Mouse (Mus musculus): ENCODE results near the gene Mrrf. TPM values are rescaled to one million over a fixed set of nuclear protein-coding genes. Genes with fewer than 3 reads are reported as not detected.
A peak's percentile ranks its signal among the peaks of the same experiment; 100 is the strongest.

Mrrf gene
- polyA plus RNA-seq, 1 experiment = 0.36 TPM

- no peaks in the 10 kb centered on the region for H3K9me3 ChIP-seq (ENCODE audit: control insufficient read depth, low read length)
- peaks cover 15% of the 10 kb centered on the region for H3K4me1 ChIP-seq (ENCODE audit: control insufficient read depth)
- H3K36me3 ChIP-seq (ENCODE audit: control insufficient read depth) = no peaks in the 10 kb centered on the region
- no peak overlapping the region for H3K4me3 ChIP-seq (replicated peaks)
- H3K27me3 ChIP-seq (ENCODE audit: control insufficient read depth) = peaks cover 16% of the 10 kb centered on the region
- TF ChIP-seq TAL1 (IDR thresholded peaks at IDR 0.05; ENCODE audit: low read length) (no peak), GATA1 (IDR thresholded peaks at IDR 0.05; ENCODE audit: low read length) (no peak)
These were observed 80.9 kb downstream of the Mrrf start for GRCm38 (mm10) chr2:36216953-36217573.

DNA sequence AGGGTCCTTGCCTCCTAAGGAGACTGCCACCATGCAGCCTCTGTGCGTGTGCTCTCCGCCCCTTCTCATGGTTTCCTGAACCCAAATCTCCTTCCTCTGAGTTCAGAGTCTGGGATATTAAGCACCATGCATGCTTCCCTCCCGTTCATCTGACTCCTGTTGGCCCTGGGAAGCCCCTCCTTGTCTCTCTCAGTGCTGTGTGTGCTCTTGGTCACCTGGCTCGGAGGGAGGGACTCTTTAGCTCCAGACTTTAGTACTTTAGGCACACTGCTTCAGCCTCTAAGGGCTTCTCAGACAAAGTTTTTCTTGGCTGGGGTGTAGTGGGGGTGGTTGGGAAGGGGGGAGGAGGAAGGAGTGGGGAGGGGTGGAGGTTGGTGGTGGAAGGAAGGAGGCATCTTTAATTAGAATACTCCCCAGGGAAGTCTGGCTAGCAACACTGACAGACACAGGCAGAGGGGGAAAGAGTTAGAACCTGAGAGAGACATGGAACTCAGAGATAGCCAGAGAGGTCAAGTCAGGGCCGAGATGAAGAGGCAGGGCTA, 81.6 kb downstream of the Mrrf start:
- no peak for TF ChIP-seq GATA1 (IDR thresholded peaks at IDR 0.05; ENCODE audit: low read length)
- TF ChIP-seq TAL1 (IDR thresholded peaks at IDR 0.05; ENCODE audit: low read length) = no peak
- Histone ChIP-seq H3K4me3 (replicated peaks) (no peak overlapping the region), H3K4me1 (ENCODE audit: control insufficient read depth) (peaks cover 15% of the 10 kb centered on the region), H3K27me3 (ENCODE audit: control insufficient read depth) (peaks cover 9% of the 10 kb centered on the region), H3K36me3 (ENCODE audit: control insufficient read depth) (no peaks in the 10 kb centered on the region), H3K9me3 (ENCODE audit: control insufficient read depth, low read length) (no peaks in the 10 kb centered on the region)

DNA sequence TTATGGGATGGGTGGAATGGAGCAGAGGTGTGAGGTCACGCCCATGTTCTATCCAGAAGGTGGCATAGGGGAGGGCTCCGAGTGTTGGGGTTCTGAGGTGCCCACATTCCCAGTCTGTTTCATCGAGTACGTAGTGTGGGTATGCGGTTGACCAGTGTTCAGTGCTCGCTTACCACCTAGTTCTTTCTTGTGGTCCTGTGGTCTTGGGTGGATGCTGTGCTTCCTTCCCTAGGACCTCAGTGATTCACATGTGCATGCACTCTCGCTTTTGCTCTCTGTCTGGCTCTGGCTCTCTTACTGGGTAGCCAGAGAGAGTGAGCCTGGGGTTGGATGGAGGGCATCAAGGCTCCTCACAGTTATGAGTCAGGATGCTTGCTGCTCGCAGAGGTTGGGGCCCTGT, 83.9 kb downstream of the Mrrf start:
- H3K36me3 ChIP-seq (ENCODE audit: control insufficient read depth) = no peaks in the 10 kb centered on the region
- no peak overlapping the region for H3K4me3 ChIP-seq (replicated peaks)
- H3K27me3 ChIP-seq (ENCODE audit: control insufficient read depth) = no peaks in the 10 kb centered on the region
- H3K9me3 ChIP-seq (ENCODE audit: control insufficient read depth, low read length) = no peaks in the 10 kb centered on the region
- no peak for TF ChIP-seq GATA1 (IDR thresholded peaks at IDR 0.05; ENCODE audit: low read length)
- TF ChIP-seq TAL1 (IDR thresholded peaks at IDR 0.05; ENCODE audit: low read length) = no peak
- no peaks in the 10 kb centered on the region for H3K4me1 ChIP-seq (ENCODE audit: control insufficient read depth)

DNA sequence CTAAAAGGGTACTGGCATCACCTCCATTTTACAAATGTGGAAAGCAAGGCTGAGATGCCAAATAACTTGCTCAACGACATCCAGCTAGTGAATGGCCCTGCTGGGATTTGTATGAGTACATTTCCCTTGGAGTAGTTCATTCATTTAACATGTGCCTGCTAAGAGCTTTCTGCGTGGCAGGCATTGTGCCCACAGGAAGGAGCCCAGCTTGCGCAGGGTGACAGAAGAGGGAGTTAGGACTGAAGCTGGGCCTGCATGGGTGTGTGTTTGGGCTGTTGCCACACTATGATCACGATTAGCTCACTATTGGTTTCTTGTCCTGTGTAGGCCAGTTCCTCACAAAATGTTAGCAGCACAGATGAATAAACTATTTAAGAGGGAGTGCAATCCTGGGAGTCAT, 84.7 kb downstream of the Mrrf start:
- no peak for TF ChIP-seq GATA1 (IDR thresholded peaks at IDR 0.05; ENCODE audit: low read length)
- TF ChIP-seq TAL1 (IDR thresholded peaks at IDR 0.05; ENCODE audit: low read length) = no peak
- H3K36me3 ChIP-seq (ENCODE audit: control insufficient read depth) = no peaks in the 10 kb centered on the region
- no peaks in the 10 kb centered on the region for H3K27me3 ChIP-seq (ENCODE audit: control insufficient read depth)
- H3K4me1 ChIP-seq (ENCODE audit: control insufficient read depth) = no peaks in the 10 kb centered on the region
- no peak overlapping the region for H3K4me3 ChIP-seq (replicated peaks)
- H3K9me3 ChIP-seq (ENCODE audit: control insufficient read depth, low read length) = no peaks in the 10 kb centered on the region

DNA sequence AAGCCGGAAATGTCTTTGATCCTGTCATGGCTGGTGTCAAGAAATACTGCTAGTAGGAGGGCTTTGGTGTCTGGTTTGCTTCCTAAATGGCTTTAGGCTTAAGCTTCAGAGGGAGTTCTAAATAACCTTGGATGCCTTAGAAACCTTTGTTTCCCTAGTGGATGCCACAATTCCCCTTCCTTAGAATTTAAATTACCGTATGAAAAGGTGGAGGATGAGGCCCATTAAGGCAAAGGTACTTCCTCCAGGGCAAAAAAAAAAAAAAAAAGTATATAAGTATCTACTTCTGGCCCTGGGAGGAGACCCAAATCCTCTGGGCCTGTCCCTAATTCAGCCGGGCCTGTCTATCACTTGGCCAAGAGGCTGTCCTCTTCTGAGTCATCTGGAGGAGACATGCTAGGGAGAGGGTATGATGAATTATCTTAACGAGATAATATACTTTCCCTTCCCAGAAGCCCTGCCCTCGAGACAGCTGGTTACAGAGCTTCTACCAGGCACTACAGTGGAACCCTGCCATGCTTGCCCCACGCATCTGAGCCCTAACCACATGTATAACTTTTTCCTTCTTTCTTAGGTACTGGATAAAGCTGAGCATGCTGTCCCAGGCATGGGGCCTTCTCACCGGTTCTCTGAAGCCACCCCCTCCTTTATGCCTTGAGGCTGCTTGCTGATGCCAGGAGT, 86.1 kb downstream of the Mrrf start:
- H3K36me3 ChIP-seq (ENCODE audit: control insufficient read depth) = no peaks in the 10 kb centered on the region
- H3K27me3 ChIP-seq (ENCODE audit: control insufficient read depth) = no peaks in the 10 kb centered on the region
- TF ChIP-seq GATA1 (IDR thresholded peaks at IDR 0.05; ENCODE audit: low read length) = no peak
- no peak for TF ChIP-seq TAL1 (IDR thresholded peaks at IDR 0.05; ENCODE audit: low read length)
- no peaks in the 10 kb centered on the region for H3K9me3 ChIP-seq (ENCODE audit: control insufficient read depth, low read length)
- no peaks in the 10 kb centered on the region for H3K4me1 ChIP-seq (ENCODE audit: control insufficient read depth)
- no peak overlapping the region for H3K4me3 ChIP-seq (replicated peaks)

DNA sequence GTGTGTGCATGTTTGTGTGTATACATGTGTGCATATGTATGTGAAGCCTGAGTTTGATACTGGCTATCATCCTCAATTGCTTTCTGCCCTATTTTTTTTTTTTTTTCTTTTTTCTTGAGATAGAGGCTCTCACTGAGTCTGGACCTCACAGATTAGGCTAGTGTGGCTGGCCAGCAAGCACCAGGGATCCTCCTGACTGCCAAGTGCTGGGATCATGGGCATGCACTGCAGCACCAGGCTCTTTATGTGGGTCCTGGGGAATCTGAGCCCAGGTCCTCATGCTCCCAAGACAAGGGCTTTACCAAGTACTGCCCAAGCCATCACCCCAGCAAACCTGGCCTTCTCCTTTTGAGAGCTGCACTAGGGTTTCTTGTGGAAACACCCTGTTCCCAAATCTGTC, 87.2 kb downstream of the Mrrf start:
- Histone ChIP-seq H3K36me3 (ENCODE audit: control insufficient read depth) (no peaks in the 10 kb centered on the region), H3K27me3 (ENCODE audit: control insufficient read depth) (no peaks in the 10 kb centered on the region)
- TF ChIP-seq TAL1 (IDR thresholded peaks at IDR 0.05; ENCODE audit: low read length) (no peak), GATA1 (IDR thresholded peaks at IDR 0.05; ENCODE audit: low read length) (no peak)

GRCm38 (mm10) chr2:36224153-36224552, 88.0 kb downstream of the Mrrf start:
- no peaks in the 10 kb centered on the region for H3K36me3 ChIP-seq (ENCODE audit: control insufficient read depth)
- no peaks in the 10 kb centered on the region for H3K9me3 ChIP-seq (ENCODE audit: control insufficient read depth, low read length)
- H3K27me3 ChIP-seq (ENCODE audit: control insufficient read depth) = peaks cover 1% of the 10 kb centered on the region
- TF ChIP-seq TAL1 (IDR thresholded peaks at IDR 0.05; ENCODE audit: low read length) = no peak
- TF ChIP-seq GATA1 (IDR thresholded peaks at IDR 0.05; ENCODE audit: low read length) = no peak
- no peak overlapping the region for H3K4me3 ChIP-seq (replicated peaks)
- H3K4me1 ChIP-seq (ENCODE audit: control insufficient read depth) = no peaks in the 10 kb centered on the region

More for the DNA sequence above, 87.2 kb downstream of the Mrrf start:
- Histone ChIP-seq H3K4me1 (ENCODE audit: control insufficient read depth) (no peaks in the 10 kb centered on the region), H3K9me3 (ENCODE audit: control insufficient read depth, low read length) (no peaks in the 10 kb centered on the region), H3K4me3 (replicated peaks) (no peak overlapping the region)

DNA sequence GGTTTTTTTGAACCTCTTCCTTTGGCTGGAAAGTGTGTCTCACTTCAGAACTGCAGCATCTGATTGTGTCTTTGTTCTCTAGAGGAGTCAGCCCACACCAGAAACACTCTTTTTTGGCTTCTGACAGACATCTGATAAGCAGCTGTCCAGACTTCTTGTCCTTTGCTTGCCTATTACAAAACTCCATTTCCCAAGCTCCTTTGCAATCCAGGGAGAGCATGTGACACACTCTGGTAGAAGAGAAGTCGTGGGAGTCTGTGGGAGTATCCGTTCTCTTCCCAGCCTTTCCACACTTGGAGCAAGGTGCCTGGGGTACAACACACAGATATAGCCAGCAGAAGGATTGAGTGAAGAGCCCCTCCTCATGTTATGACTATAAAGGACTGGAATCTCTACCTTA, 88.4 kb downstream of the Mrrf start:
- no peaks in the 10 kb centered on the region for H3K4me1 ChIP-seq (ENCODE audit: control insufficient read depth)
- H3K36me3 ChIP-seq (ENCODE audit: control insufficient read depth) = no peaks in the 10 kb centered on the region
- H3K27me3 ChIP-seq (ENCODE audit: control insufficient read depth) = peaks cover 3% of the 10 kb centered on the region
- no peak for TF ChIP-seq GATA1 (IDR thresholded peaks at IDR 0.05; ENCODE audit: low read length)
- TF ChIP-seq TAL1 (IDR thresholded peaks at IDR 0.05; ENCODE audit: low read length) = no peak
- no peaks in the 10 kb centered on the region for H3K9me3 ChIP-seq (ENCODE audit: control insufficient read depth, low read length)
- no peak overlapping the region for H3K4me3 ChIP-seq (replicated peaks)

GRCm38 (mm10) chr2:36230366-36230765, 94.2 kb downstream of the Mrrf start, which contains the start of gene Ptgs1:
Gene Ptgs1, plus strand, starts transcription at chr2:36230426.
- H3K27me3 ChIP-seq (ENCODE audit: control insufficient read depth) = peaks cover 24% of the 10 kb centered on the region

More at GRCm38 (mm10) chr2:36230366-36230765, 94.2 kb downstream of the Mrrf start, which contains the start of gene Ptgs1:
- Histone ChIP-seq H3K9me3 (ENCODE audit: control insufficient read depth, low read length) (no peaks in the 10 kb centered on the region), H3K4me1 (ENCODE audit: control insufficient read depth) (peaks cover 6% of the 10 kb centered on the region), H3K36me3 (ENCODE audit: control insufficient read depth) (no peaks in the 10 kb centered on the region), H3K4me3 (replicated peaks) (peak within 1 kb of the TSS; percentile 42)
- TF ChIP-seq TAL1 (IDR thresholded peaks at IDR 0.05; ENCODE audit: low read length) = no peak
- TF ChIP-seq GATA1 (IDR thresholded peaks at IDR 0.05; ENCODE audit: low read length) = no peak
